Mouse (Mus musculus) E14TG2a.4 (cell line): ENCODE results near the gene Adk.

Experiments used
- H3K27me3 ChIP-seq: 2 replicates; pipeline ENCODE4 v1.6.1; 2014; ENCODE audit warnings: low read length, control low read depth; ENCODE audit not compliant: insufficient read depth
- H3K36me3 ChIP-seq: 2 replicates; pipeline ENCODE4 v1.6.1; 2014; ENCODE audit warnings: low read length, control low read depth; ENCODE audit not compliant: insufficient read depth
- H3K4me1 ChIP-seq: replicated peaks from 2 replicates; pipeline ENCODE4 v1.6.1; 2014; ENCODE audit warnings: low read depth, low read length, control low read depth
- H3K4me3 ChIP-seq: replicated peaks from 2 replicates; pipeline ENCODE4 v1.5.1; 2014; ENCODE audit warnings: mild to moderate bottlenecking, low read length
- H3K9me3 ChIP-seq: 2 replicates; pipeline ENCODE4 v1.6.1; 2014; ENCODE audit warnings: low read length, control low read depth
- CTCF ChIP-seq: conservative IDR thresholded peaks from 2 replicates; pipeline ENCODE4 v1.5.1; 2014; ENCODE audit warnings: low read length
- NANOG ChIP-seq: IDR thresholded peaks from 2 replicates; pipeline ENCODE4 v1.6.1; 2014; ENCODE audit warnings: borderline replicate concordance, low read length, mixed read lengths
- POU5F1 ChIP-seq: IDR thresholded peaks from 2 replicates; pipeline ENCODE4 v1.6.1; 2014; ENCODE audit warnings: low read length, borderline replicate concordance

Adk gene

GRCm38 (mm10) chr14:21112742-21113141 lies 60.4 kb downstream of the Adk start:
- TF ChIP-seq CTCF, result no peak
- TF ChIP-seq POU5F1, result no peak
- no peak for TF ChIP-seq NANOG
- Histone ChIP-seq H3K4me1 (peaks cover 49% of the 10 kb centered on the region), H3K27me3 (no peaks in the 10 kb centered on the region), H3K9me3 (no peaks in the 10 kb centered on the region), H3K4me3 (no peak overlapping the region), H3K36me3 (0 out of 2 replicates have a peak, but pooled peaks cover 5% of the 10 kb centered on the region)

DNA sequence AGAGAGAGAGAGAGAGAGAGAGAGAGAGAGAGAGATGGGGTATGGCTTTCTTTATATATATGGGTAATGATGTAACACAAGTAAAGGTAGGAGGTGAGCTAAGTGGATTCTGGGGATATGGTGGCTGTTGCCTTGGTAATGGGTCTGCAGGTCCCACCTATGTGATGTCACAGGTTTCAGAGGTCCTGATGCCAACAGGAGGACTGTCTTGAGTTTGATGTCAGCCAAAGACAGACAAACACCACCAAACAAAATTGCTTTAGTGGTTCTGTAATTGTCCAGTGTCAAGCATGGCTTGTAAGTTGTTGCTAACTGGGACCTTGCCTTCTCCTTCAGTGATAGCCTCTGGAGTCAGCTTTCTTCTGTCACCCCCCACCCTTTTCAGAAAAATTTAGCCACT lies 62.0 kb downstream of the Adk start:
- Histone ChIP-seq H3K27me3 (no peaks in the 10 kb centered on the region), H3K4me1 (peaks cover 49% of the 10 kb centered on the region), H3K36me3 (0 out of 2 replicates have a peak, but pooled peaks cover 3% of the 10 kb centered on the region), H3K9me3 (no peaks in the 10 kb centered on the region), H3K4me3 (no peak overlapping the region)
- TF ChIP-seq POU5F1 (no peak), NANOG (no peak), CTCF (no peak)

- H3K27me3 ChIP-seq, result no peaks in the 10 kb centered on the region
- H3K4me1 ChIP-seq, result peaks cover 49% of the 10 kb centered on the region
- no peak for TF ChIP-seq CTCF
- no peak for TF ChIP-seq POU5F1
- no peak for TF ChIP-seq NANOG
- H3K9me3 ChIP-seq, result no peaks in the 10 kb centered on the region
- 0 out of 2 replicates have a peak, but pooled peaks cover 3% of the 10 kb centered on the region for H3K36me3 ChIP-seq
- H3K4me3 ChIP-seq, result no peak overlapping the region
Observed at GRCm38 (mm10) chr14:21115318-21115717, 62.9 kb downstream of the Adk start.

GRCm38 (mm10) chr14:21115888-21116460 lies 63.6 kb downstream of the Adk start:
- TF ChIP-seq CTCF (no peak), POU5F1 (no peak), NANOG (no peak)
- 0 out of 2 replicates have a peak, but pooled peaks cover 3% of the 10 kb centered on the region for H3K36me3 ChIP-seq
- no peaks in the 10 kb centered on the region for H3K9me3 ChIP-seq
- peaks cover 43% of the 10 kb centered on the region for H3K4me1 ChIP-seq
- no peaks in the 10 kb centered on the region for H3K27me3 ChIP-seq
- H3K4me3 ChIP-seq, result no peak overlapping the region

GRCm38 (mm10) chr14:21118095-21118494 lies 65.7 kb downstream of the Adk start:
- Histone ChIP-seq H3K9me3 (no peaks in the 10 kb centered on the region), H3K4me3 (no peak overlapping the region), H3K36me3 (no peaks in the 10 kb centered on the region), H3K27me3 (no peaks in the 10 kb centered on the region), H3K4me1 (peaks cover 22% of the 10 kb centered on the region)
- TF ChIP-seq NANOG (no peak), POU5F1 (no peak), CTCF (no peak)

GRCm38 (mm10) chr14:21119653-21120313 lies 67.4 kb downstream of the Adk start:
- H3K9me3 ChIP-seq, result no peaks in the 10 kb centered on the region
- no peak overlapping the region for H3K4me3 ChIP-seq
- peaks cover 5% of the 10 kb centered on the region for H3K36me3 ChIP-seq
- TF ChIP-seq POU5F1 (no peak), NANOG (no peak), CTCF (no peak)
- H3K27me3 ChIP-seq, result no peaks in the 10 kb centered on the region
- peaks cover 12% of the 10 kb centered on the region; the same call in 1 of the 2 replicates for H3K4me1 ChIP-seq

- H3K9me3 ChIP-seq, result no peaks in the 10 kb centered on the region
- peaks cover 5% of the 10 kb centered on the region for H3K36me3 ChIP-seq
- H3K4me1 ChIP-seq, result peaks cover 9% of the 10 kb centered on the region; the same call in 1 of the 2 replicates
- no peaks in the 10 kb centered on the region for H3K27me3 ChIP-seq
- TF ChIP-seq POU5F1, result no peak
- TF ChIP-seq CTCF, result peak; percentile 65
- no peak overlapping the region for H3K4me3 ChIP-seq
Observed at GRCm38 (mm10) chr14:21120473-21120872, 68.1 kb downstream of the Adk start.

GRCm38 (mm10) chr14:21127215-21127614 lies 74.8 kb downstream of the Adk start:
- Histone ChIP-seq H3K4me3 (no peak overlapping the region), H3K27me3 (no peaks in the 10 kb centered on the region), H3K9me3 (no peaks in the 10 kb centered on the region), H3K4me1 (no peaks in the 10 kb centered on the region; the same call in 1 of the 2 replicates), H3K36me3 (peaks cover 5% of the 10 kb centered on the region)
- TF ChIP-seq POU5F1 (no peak), CTCF (no peak), NANOG (no peak)

- H3K9me3 ChIP-seq, result no peaks in the 10 kb centered on the region
- no peak overlapping the region for H3K4me3 ChIP-seq
- no peaks in the 10 kb centered on the region for H3K36me3 ChIP-seq
- no peaks in the 10 kb centered on the region for H3K4me1 ChIP-seq
- no peaks in the 10 kb centered on the region for H3K27me3 ChIP-seq
- TF ChIP-seq POU5F1 (no peak), CTCF (peak; percentile 85)
Observed at GRCm38 (mm10) chr14:21136906-21137305, 84.5 kb downstream of the Adk start.
